Mouse (Mus musculus) cerebellum, adult 2 months (tissue): ENCODE data around the gene Retreg1. TPM values are rescaled to one million over a fixed set of nuclear protein-coding genes. Genes with fewer than 3 reads are reported as not detected.

ENCODE experiments used
- DNase-seq, 2 experiments: peaks; one replicate each; pipeline ENCODE4 v3.0.0; 2021
- H3K27ac ChIP-seq: fragments of 200-500 bp; 2 replicates; pipeline ENCODE4 v1.5.1; 2012; ENCODE audit warnings: low read length, control low read depth, inconsistent platforms; ENCODE audit not compliant: insufficient read depth
- H3K27me3 ChIP-seq: fragments of 200-500 bp; 2 replicates; pipeline ENCODE4 v1.6.1; 2012; ENCODE audit warnings: inconsistent platforms, mild to moderate bottlenecking, low read length, moderate library complexity; ENCODE audit not compliant: control insufficient read depth, insufficient read depth
- H3K4me1 ChIP-seq: fragments of 200-500 bp; 2 replicates; pipeline ENCODE4 v1.6.1; 2011; ENCODE audit warnings: low read length; ENCODE audit not compliant: control insufficient read depth, insufficient read depth
- H3K4me3 ChIP-seq: fragments of 200-500 bp; replicated peaks from 2 replicates; pipeline ENCODE3; 2011; ENCODE audit warnings: mild to moderate bottlenecking, low read depth, low read length, control low read depth; ENCODE audit not compliant: insufficient read depth
- CTCF ChIP-seq: fragments of 200-500 bp; IDR thresholded peaks from 2 replicates; pipeline ENCODE4 v1.5.1; 2011; ENCODE audit warnings: low read depth, mild to moderate bottlenecking, control low read depth, low read length, moderate library complexity, borderline replicate concordance; ENCODE audit not compliant: insufficient read depth
- POLR2A ChIP-seq: fragments of 200-500 bp; IDR thresholded peaks from 2 replicates; pipeline ENCODE4 v1.6.1; 2011; ENCODE audit warnings: low read length, control low read depth, borderline replicate concordance; ENCODE audit not compliant: insufficient read depth
- WGBS: fragments of 180-500 bp; shearing (Covaris S2); methylation state at CpG from one replicate; pipeline ENCODE4 v1.1.7; 2018; 5-methylcytosine and 5-hydroxymethylcytosine counted together
- polyA plus RNA-seq: library from polyadenylated mRNA; depleted of rRNA; stranded (reverse); fragments of >200 nt; gene quantifications from 2 replicates; pipeline ENCODE4 v1.2.3, GENCODE M21; 2012

The Retreg1 gene
- polyA plus RNA-seq, 1 experiment = 26.6 TPM

DNA sequence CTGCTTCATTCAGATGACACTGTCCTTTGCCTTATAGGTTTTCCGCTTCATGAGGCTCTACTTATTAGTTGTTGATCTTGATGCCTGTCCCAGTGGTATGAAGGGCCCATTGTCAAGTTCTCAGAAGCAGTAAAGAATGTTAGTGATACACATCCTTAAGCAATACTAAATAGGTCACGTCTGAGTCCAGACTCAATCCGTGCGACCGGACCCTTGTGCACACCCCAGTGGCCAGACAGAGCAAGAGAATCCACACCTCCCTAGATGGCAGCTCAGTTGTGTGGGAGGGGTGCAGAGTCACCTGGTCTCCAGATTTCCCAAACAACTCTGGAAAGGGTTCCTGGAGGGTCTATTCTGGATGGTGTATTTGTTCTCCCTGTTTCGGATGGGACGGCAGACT, 103.5 kb downstream of the Retreg1 start:
- TF ChIP-seq POLR2A (no peak), CTCF (no peak)
- Histone ChIP-seq H3K27ac (no peak overlapping the region), H3K27me3 (no peaks in the 10 kb centered on the region), H3K4me1 (no peaks in the 10 kb centered on the region; the same call in 1 of the 2 replicates), H3K4me3 (no peak overlapping the region)
- 93% methylated on average over 7 of the region's 7 CpGs for WGBS
- DNase-seq = no peak

- TF ChIP-seq POLR2A = no peak
- TF ChIP-seq CTCF = no peak
- H3K4me1 ChIP-seq = no peaks in the 10 kb centered on the region; the same call in 1 of the 2 replicates
- H3K27me3 ChIP-seq = no peaks in the 10 kb centered on the region
- DNase-seq = no peak
- H3K4me3 ChIP-seq = no peak overlapping the region
- H3K27ac ChIP-seq = no peak overlapping the region
- 90% methylated on average over 8 of the region's 8 CpGs for WGBS
Measured at GRCm38 (mm10) chr15:25947383-25947782, 104.4 kb downstream of the Retreg1 start.

GRCm38 (mm10) chr15:25948257-25949223, 105.6 kb downstream of the Retreg1 start:
- DNase-seq = no peak
- 62% methylated on average over 26 of the region's 26 CpGs for WGBS
- Histone ChIP-seq H3K4me1 (no peaks in the 10 kb centered on the region; the same call in 1 of the 2 replicates), H3K27me3 (no peaks in the 10 kb centered on the region), H3K27ac (no peak overlapping the region), H3K4me3 (no peak overlapping the region)
- TF ChIP-seq POLR2A (no peak), CTCF (no peak)

- H3K4me1 ChIP-seq = no peaks in the 10 kb centered on the region; the same call in 1 of the 2 replicates
- H3K4me3 ChIP-seq = no peak overlapping the region
- no peaks in the 10 kb centered on the region for H3K27me3 ChIP-seq
- DNase-seq = no peak
- 84% methylated on average over 9 of the region's 9 CpGs for WGBS
- TF ChIP-seq CTCF = no peak
- TF ChIP-seq POLR2A = no peak
- no peak overlapping the region for H3K27ac ChIP-seq
Measured at GRCm38 (mm10) chr15:25949696-25950095, 106.7 kb downstream of the Retreg1 start.

- WGBS = 84% methylated on average over 5 of the region's 5 CpGs
- Histone ChIP-seq H3K27me3 (no peaks in the 10 kb centered on the region), H3K4me3 (no peak overlapping the region), H3K27ac (no peak overlapping the region), H3K4me1 (no peaks in the 10 kb centered on the region; the same call in 1 of the 2 replicates)
- TF ChIP-seq CTCF (no peak), POLR2A (no peak)
- no peak for DNase-seq
Measured at GRCm38 (mm10) chr15:25950584-25950983, 107.6 kb downstream of the Retreg1 start.

DNA sequence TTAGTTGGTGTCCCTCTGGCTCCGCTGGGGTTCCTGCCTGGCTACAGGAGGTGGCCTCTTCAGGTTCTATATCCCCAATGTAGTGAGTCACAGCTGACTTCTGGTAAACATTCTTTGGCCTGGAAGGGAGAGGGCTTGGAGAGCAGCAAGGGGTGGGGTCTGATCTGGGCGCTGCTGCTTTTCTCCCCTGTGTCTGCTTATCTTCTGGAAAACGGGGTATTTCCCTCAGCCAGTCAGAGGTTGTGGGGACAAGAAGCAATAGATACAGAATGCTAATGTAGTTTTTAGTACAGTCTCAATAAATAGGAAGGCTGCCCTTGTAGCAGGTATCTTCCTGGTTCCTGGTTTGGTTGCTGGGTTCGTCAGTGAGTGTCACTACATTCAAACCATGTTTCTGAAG, 108.1 kb downstream of the Retreg1 start:
- no peak overlapping the region for H3K27ac ChIP-seq
- no peaks in the 10 kb centered on the region for H3K27me3 ChIP-seq
- TF ChIP-seq CTCF = no peak
- TF ChIP-seq POLR2A = no peak
- WGBS = 89% methylated on average over 4 of the region's 4 CpGs
- H3K4me3 ChIP-seq = no peak overlapping the region
- H3K4me1 ChIP-seq = no peaks in the 10 kb centered on the region; the same call in 1 of the 2 replicates
- DNase-seq = no peak

GRCm38 (mm10) chr15:25956001-25956400, 113.0 kb downstream of the Retreg1 start:
- no peak overlapping the region for H3K27ac ChIP-seq
- TF ChIP-seq CTCF = no peak
- TF ChIP-seq POLR2A = no peak
- WGBS = 90% methylated on average over 5 of the region's 5 CpGs
- no peaks in the 10 kb centered on the region for H3K27me3 ChIP-seq
- H3K4me3 ChIP-seq = no peak overlapping the region
- DNase-seq = no peak
- H3K4me1 ChIP-seq = no peaks in the 10 kb centered on the region
